Mouse (Mus musculus) erythroid progenitor cell, adult 5-6 weeks (primary cell): ENCODE data around the gene Wwc2. TPM values are rescaled to one million over a fixed set of nuclear protein-coding genes. Genes with fewer than 3 reads are reported as not detected.

Experiments used
- ATAC-seq: replicated peaks from 2 replicates; pipeline ENCODE4 v1.8.0; 2016; ENCODE audit warnings: moderate number of reproducible peaks, mild to moderate bottlenecking, moderate TSS enrichment, inconsistent platforms; ENCODE audit not compliant: poor library complexity, low FRiP score, severe bottlenecking
- total RNA-seq, 2 experiments: library from RNA; stranded (forward) in 1 of 2; stranded (reverse) in 1 of 2; fragments of 150-400 nt in 1 of 2; fragments of 186-747, 209-891 nt in 1 of 2; gene quantifications; 2 replicates each; pipeline versions ENCODE4 v1.2.3 to v1.2.4; 2015 to 2017; ENCODE audit warnings: low replicate concordance in 2 of 2

The Wwc2 gene
- total RNA-seq, 2 experiments from 2014 or later = 0.53 to 0.84 TPM

DNA sequence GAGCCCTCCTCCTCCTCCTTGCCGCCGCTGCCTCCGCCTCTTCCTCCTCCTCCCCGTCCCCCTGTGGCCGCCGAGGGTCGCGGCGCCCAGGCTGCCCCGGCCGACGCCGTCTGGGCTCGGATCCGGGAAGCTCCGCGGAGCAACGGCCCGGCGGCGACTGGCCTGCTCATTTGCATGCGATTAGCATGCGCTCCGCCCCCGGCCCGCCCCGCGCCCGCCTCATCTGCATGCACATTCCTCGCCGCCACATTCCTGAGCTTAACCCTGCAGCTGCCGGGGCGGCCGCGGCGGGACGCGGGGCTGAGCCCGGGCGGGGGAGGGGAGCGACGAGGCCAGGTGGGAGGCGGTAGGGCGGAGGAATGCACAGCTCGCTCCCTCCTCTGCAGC, 345 bp downstream of the Wwc2 start:
- peak; percentile 88 for ATAC-seq

GRCm38 (mm10) chr8:47989655-47990385, 904 bp downstream of the Wwc2 start:
- no peak for ATAC-seq

- ATAC-seq = no peak
Measured at GRCm38 (mm10) chr8:47989211-47989610, 1.5 kb downstream of the Wwc2 start.

GRCm38 (mm10) chr8:47988111-47988510, 2.6 kb downstream of the Wwc2 start:
- ATAC-seq = no peak

DNA sequence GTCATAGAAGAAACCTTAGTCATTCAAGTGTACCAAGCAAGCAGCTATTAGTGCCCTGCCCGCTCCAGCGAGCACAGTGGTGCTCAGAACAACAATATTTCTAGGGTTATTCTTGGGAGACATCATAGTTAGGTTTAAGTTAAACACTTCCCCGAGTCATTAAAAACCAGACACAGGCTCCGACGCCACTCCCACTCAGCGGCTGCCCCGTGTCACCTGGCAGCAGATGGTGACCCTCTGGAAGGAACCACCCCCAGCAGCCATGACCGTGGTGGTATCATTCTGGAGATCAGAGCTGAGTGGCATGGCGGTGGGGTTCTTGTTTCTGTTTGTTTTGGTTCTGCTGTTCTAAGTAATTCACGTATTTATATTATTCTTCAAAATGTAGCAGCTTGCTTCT, 5.1 kb downstream of the Wwc2 start:
- ATAC-seq = no peak

- ATAC-seq = no peak
Measured at GRCm38 (mm10) chr8:47985243-47985642, 5.5 kb downstream of the Wwc2 start.

DNA sequence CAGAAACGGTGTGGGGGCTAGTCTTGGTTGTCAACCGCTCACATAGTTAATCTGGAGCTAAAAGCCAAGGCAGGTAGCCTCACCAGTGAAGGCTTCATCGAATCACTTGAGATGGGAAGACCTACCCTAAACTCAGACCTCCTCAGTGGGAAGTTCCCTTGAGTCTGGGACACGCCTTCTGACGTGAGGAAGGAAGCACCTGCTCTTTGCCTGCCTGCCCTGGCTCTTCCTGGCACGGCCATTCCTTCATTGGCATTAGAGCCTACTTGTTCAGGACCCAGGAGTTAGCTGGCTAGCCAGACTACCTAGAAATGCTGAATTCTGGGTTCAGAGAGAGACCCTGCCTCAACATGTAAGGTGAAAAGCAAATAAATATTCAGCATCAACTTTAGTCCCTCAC, 9.6 kb downstream of the Wwc2 start:
- ATAC-seq = no peak

DNA sequence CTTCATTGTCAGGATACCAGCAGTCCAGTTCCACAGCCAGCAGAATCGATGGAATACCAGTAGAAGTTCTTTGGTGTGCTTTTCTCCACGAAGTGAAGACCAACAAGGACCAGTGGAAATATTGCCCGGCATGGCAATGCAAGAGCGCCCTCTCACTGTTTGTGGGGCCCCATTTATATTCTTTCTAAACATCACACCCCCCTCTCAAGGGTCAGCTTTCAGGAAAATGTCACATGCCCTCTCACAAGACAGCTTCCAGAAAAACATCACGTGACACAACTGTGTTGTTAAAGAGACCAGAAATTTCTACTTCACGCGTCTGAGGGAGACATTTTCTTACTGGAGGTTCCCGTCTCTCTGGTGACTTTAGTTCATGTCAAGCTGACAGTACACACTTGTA, 10.8 kb downstream of the Wwc2 start:
- ATAC-seq = no peak

- no peak for ATAC-seq
Measured at GRCm38 (mm10) chr8:47978755-47979154, 12.0 kb downstream of the Wwc2 start.

DNA sequence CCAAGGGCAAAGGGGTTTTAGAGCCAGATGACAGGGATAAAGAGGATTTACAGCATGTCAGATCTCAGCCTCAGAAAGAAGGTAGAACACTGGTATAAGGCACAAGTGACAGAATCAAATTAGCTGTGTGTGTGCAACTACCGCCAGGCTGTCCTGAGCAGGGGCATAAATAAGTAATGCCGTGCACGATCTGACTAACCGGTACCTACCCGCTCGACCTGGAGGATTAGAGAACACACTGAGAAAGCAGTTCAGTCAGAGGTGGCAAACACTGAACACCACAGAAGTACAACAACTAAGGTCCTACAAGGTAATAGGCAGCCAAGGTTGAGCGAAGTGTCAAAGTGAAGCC, 15.8 kb downstream of the Wwc2 start:
- no peak for ATAC-seq

DNA sequence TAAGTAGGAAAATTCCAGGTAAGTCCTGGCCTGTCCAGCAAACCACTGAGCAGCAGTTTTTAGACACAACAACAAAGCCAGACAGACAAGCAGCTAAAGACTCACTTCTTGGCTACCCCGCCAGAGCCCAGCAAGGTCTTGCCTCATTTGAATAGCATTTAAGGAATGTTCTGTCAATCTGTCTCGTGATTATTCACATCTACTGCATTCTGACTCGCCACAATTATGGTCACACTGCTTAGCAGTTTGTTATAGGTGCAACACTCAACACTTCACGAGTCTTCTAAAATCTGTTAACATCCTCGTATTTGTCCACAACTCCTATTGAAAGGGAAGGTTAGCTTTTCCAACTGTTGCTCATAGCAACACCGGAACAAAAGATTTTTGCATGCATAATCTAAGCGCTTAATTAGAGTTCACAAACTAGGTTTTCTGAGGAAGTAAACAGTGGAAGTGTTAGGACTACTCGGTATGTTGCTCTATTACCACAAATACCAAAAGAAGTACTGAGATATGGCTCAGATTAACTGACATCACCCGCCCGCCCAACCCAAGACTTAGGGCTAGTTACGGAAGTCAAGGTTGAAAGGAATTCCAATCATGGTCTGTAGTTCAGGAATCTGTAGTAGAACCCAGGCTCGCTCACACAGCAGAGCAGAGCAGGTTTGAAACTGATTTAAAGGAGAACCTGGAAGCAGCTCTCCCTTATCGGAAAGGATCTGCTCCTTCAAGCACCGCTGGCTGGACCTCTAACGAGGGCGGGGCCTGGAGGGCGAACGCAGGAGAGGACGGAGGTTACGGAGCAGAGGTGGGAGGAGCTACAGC, 16.4 kb downstream of the Wwc2 start:
- ATAC-seq = 0 out of 2 replicates have a peak, but pooled peaks have one; percentile 19

DNA sequence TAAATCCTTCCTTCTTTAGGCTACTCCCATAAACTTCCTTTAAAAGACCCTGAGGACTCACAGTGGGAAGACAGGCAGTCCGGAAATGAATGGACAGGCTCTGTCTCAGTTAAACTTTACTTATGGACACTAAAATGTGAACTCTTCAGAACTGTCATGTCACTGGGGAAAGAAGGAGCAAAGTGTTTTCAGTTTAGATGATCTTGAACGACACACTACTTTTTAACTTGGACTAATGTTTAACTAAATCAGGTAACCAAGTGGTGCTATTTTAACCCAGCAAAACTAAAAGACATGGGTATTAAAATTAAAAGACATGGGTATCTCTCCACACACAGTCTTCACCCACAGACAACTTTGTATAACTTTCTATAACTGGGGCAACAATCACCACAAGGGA, 19.6 kb downstream of the Wwc2 start:
- no peak for ATAC-seq

DNA sequence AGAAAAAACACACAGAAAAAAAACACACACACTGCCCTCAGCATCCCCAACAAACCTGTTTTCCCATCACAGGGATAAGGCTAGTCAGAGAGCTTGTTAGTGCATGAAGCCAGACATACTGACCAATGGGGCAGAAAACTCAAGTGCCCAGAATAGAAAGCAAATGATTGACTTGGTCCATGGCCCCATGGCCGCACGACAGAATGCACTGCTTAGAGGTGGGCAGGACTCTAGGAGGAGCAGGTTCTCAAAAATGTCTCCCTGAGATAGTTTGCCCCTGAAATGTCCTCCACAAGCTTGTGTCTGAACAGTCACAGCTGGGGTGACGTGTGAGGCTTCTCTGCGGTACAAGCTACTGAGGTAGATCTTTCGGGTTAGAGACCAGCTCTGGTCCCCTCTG, 20.1 kb downstream of the Wwc2 start:
- ATAC-seq = no peak

DNA sequence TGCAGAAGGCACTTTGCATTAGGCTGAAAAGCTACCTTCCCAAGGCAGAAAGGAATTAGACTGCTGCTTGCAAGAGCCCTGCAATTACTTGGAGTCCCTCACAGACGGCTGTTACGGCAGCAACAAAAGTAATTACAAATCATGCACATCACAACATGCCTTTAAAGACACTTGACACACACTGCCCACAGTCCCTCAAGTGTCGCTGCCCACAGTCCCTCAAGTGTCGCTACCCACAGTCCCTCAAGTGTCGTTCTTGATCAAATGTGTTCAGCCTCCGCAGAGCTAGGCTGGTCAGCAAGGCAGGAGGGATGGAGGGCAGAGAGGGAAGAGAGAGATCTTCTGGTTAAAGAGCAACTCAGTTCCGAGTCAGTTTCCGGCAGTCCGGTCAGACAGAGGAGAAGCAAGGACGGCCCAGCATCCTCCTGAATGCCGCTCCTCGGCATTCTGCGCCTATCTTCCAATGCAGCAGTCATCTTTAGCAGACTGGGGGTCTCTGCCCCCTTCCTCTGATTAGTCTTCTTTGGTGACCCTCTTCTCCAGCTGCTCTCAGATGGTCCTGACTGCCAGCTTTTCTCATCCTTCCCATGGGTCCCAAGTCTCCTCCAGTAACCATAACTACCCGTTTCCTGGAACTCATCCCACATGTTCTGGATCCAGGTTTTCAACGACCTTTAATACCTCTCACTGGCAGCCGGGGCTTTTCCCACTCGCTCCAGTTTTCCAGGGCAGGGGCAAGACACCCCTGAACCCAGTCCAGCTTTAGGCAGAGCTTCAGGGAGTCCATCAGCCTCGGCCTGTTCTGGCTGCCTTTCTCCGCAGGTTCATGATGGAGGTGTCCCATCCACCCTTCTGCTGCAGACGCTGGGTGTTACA, 23.4 kb downstream of the Wwc2 start:
- ATAC-seq = no peak

- ATAC-seq = no peak
Measured at GRCm38 (mm10) chr8:47962484-47962883, 28.2 kb downstream of the Wwc2 start.

GRCm38 (mm10) chr8:47962005-47962404, 28.7 kb downstream of the Wwc2 start:
- ATAC-seq = no peak

GRCm38 (mm10) chr8:47957560-47957959, 33.2 kb downstream of the Wwc2 start:
- ATAC-seq = no peak

DNA sequence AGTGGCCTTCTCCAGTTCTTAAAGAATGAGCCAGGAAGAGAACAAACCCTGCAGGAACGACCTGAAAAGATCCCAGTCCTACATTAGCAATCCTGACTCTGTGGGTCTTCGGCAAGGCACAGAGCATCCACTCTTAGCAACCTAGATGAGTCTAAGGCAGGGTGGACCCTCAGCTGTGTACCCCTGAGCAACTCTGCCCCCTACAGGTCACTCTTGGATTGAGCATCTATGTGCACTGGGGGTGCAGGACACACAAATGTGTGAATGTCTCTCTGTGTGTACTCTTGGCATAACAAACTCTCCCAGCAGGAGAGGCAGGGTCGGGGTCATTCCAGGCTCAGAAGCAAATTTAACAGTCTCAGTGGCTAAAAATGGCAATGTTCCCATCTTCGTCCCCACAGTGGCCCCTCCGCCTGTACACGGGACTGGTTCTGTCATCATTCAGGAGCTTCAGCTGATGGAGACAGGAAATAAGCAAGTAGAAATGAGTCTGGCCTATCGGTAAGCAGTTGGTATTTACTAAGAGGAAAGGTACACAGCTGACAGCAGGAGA, 39.3 kb downstream of the Wwc2 start:
- no peak for ATAC-seq

- no peak for ATAC-seq
Measured at GRCm38 (mm10) chr8:47948836-47949235, 41.9 kb downstream of the Wwc2 start.
